Mouse (Mus musculus) lung, postnatal 0 days (tissue): ENCODE data around the gene Gm20532.

Experiments
- CTCF ChIP-seq: IDR thresholded peaks from 2 replicates; pipeline ENCODE4 v1.5.1; 2016; ENCODE audit warnings: antibody characterized with exemption, mild to moderate bottlenecking
- EP300 ChIP-seq: IDR thresholded peaks from 2 replicates; pipeline ENCODE4 v1.6.1; 2016; ENCODE audit warnings: antibody characterized with exemption, mild to moderate bottlenecking, control low read depth

DNA sequence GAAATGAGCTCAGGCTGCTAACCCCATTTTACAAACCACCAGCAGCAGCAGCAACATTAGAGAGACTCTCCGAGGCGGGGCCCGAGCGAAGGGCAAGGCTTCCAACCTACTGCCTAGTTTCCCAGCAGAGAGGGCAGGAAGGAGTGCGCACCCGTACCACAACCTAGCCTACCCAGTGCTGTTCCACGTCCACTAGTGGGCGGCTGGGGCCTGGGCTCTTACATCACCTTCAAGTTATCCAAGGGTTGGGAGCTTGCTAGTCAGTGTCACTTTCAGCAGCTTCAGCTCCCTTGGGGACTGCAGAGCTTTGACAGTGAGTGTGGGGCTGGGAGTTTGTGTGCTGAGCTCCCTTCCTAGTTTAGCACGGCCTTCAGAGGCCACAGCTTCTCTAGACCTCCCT, 15.0 kb upstream of the Gm20532 start:
- TF ChIP-seq CTCF (peak; percentile 53), EP300 (no peak)
